Mouse (Mus musculus) limb, embryonic 14.5 days (tissue): ENCODE results near the gene Ackr4. TPM values are rescaled to one million over a fixed set of nuclear protein-coding genes. Genes with fewer than 3 reads are reported as not detected.

Experiments used
- ATAC-seq: fragments of 200-750 bp; cut with Nextera tagmentation; 2 replicates; pipeline ENCODE4 v1.8.0; 2017; ENCODE audit warnings: low read depth, moderate number of reproducible peaks, moderate TSS enrichment; ENCODE audit not compliant: low FRiP score
- DNase-seq: peaks from one replicate; pipeline ENCODE4 v3.0.0-alpha.2; 2015; ENCODE audit warnings: low spot score
- H3K27ac ChIP-seq: fragments of 300-500 bp; sonication (generic); replicated peaks from 2 replicates; pipeline ENCODE4 v1.5.1; 2014; ENCODE audit warnings: low read depth, mild to moderate bottlenecking, low read length, moderate library complexity, mixed read lengths
- H3K27me3 ChIP-seq: fragments of 300-500 bp; sonication (generic); 2 replicates; pipeline ENCODE4 v1.6.1; 2014; ENCODE audit warnings: low read length, mixed read lengths; ENCODE audit not compliant: control insufficient read depth, insufficient read depth
- H3K36me3 ChIP-seq: fragments of 300-500 bp; sonication (generic); 2 replicates; pipeline ENCODE4 v1.6.1; 2014; ENCODE audit warnings: mild to moderate bottlenecking, low read length, moderate library complexity, mixed read lengths; ENCODE audit not compliant: control insufficient read depth, insufficient read depth
- H3K4me1 ChIP-seq: fragments of 300-500 bp; sonication (generic); 2 replicates; pipeline ENCODE4 v1.6.1; 2014; ENCODE audit warnings: antibody characterized with exemption, low read length, mixed read lengths; ENCODE audit not compliant: control insufficient read depth, insufficient read depth
- H3K4me2 ChIP-seq: fragments of 300-500 bp; sonication (generic); replicated peaks from 2 replicates; pipeline ENCODE4 v1.6.1; 2014; ENCODE audit warnings: low read depth, mild to moderate bottlenecking, low read length, moderate library complexity; ENCODE audit not compliant: severe bottlenecking
- H3K4me3 ChIP-seq: fragments of 300-500 bp; sonication (generic); replicated peaks from 2 replicates; pipeline ENCODE4 v1.5.1; 2014; ENCODE audit warnings: low read length
- H3K9ac ChIP-seq: fragments of 300-500 bp; sonication (generic); 2 replicates; pipeline ENCODE4 v1.6.1; 2014; ENCODE audit warnings: mild to moderate bottlenecking, low read depth, low read length, moderate library complexity; ENCODE audit not compliant: severe bottlenecking
- H3K9me3 ChIP-seq: fragments of 300-500 bp; sonication (generic); 2 replicates; pipeline ENCODE4 v1.6.1; 2016; ENCODE audit warnings: low read length; ENCODE audit not compliant: control insufficient read depth
- POLR2A ChIP-seq: fragments of 200-500 bp; IDR thresholded peaks from 2 replicates; pipeline ENCODE4 v1.8.0; 2012; ENCODE audit warnings: inconsistent platforms, mild to moderate bottlenecking, moderate library complexity, borderline replicate concordance; ENCODE audit not compliant: insufficient read depth, insufficient read length; ENCODE audit errors: extremely low read depth
- WGBS: fragments of 180-500 bp; shearing (Covaris S2); extraction: QIAGEN DNeasy Blood & Tissue Kit; methylation state at CpG from one replicate; pipeline ENCODE4 v1.1.7; 2014; 5-methylcytosine and 5-hydroxymethylcytosine counted together
- polyA plus RNA-seq, 2 experiments: library from polyadenylated mRNA; depleted of rRNA in 1 of 2; stranded (reverse) in 1 of 2; unstranded in 1 of 2; fragments of >200 nt; fragmentation: Nextera tagmentation in 1 of 2; extraction: Ambion mirVana in 1 of 2; gene quantifications; 2 replicates each; pipeline versions ENCODE4 v1.2.1 to v1.2.3; 2012 to 2014

The Ackr4 gene
- polyA plus RNA-seq, 2 experiments, result 2.8 TPM

- H3K9ac ChIP-seq, result no peak overlapping the region
- no peak overlapping the region for H3K4me3 ChIP-seq
- peaks cover 88% of the 10 kb centered on the region for H3K36me3 ChIP-seq
- no peaks in the 10 kb centered on the region for H3K9me3 ChIP-seq
- no peak overlapping the region for H3K4me2 ChIP-seq
- no peak overlapping the region for H3K27ac ChIP-seq
- no peak for DNase-seq
- no peak for TF ChIP-seq POLR2A
- no peaks in the 10 kb centered on the region for H3K27me3 ChIP-seq
- no peaks in the 10 kb centered on the region for H3K4me1 ChIP-seq
- WGBS, result 81% methylated on average over 7 of the region's 7 CpGs
- no peak for ATAC-seq
Measured at GRCm38 (mm10) chr9:104161117-104161516, 34.4 kb upstream of the Ackr4 start.

GRCm38 (mm10) chr9:104157291-104157690, 30.6 kb upstream of the Ackr4 start:
- H3K27ac ChIP-seq, result no peak overlapping the region
- H3K4me1 ChIP-seq, result no peaks in the 10 kb centered on the region
- ATAC-seq, result no peak
- no peak for TF ChIP-seq POLR2A
- no peaks in the 10 kb centered on the region for H3K27me3 ChIP-seq
- H3K4me3 ChIP-seq, result no peak overlapping the region
- no peaks in the 10 kb centered on the region for H3K9me3 ChIP-seq
- H3K36me3 ChIP-seq, result peaks cover 89% of the 10 kb centered on the region
- H3K4me2 ChIP-seq, result no peak overlapping the region
- no peak overlapping the region for H3K9ac ChIP-seq
- DNase-seq, result no peak
- WGBS, result 97% methylated on average over 7 of the region's 7 CpGs

- no peak for TF ChIP-seq POLR2A
- no peak overlapping the region for H3K4me3 ChIP-seq
- DNase-seq (no peak), ATAC-seq (no peak)
- no peak overlapping the region for H3K27ac ChIP-seq
- H3K9ac ChIP-seq, result no peak overlapping the region
- H3K27me3 ChIP-seq, result no peaks in the 10 kb centered on the region
- peaks cover 89% of the 10 kb centered on the region for H3K36me3 ChIP-seq
- H3K4me2 ChIP-seq, result no peak overlapping the region
- H3K4me1 ChIP-seq, result no peaks in the 10 kb centered on the region
- WGBS, result 95% methylated on average over 8 of the region's 8 CpGs
- H3K9me3 ChIP-seq, result no peaks in the 10 kb centered on the region
Measured at GRCm38 (mm10) chr9:104156506-104156905, 29.8 kb upstream of the Ackr4 start.

- TF ChIP-seq POLR2A, result no peak
- no peaks in the 10 kb centered on the region for H3K4me1 ChIP-seq
- ATAC-seq (no peak), DNase-seq (no peak)
- H3K4me2 ChIP-seq, result no peak overlapping the region
- peaks cover 91% of the 10 kb centered on the region for H3K36me3 ChIP-seq
- no peaks in the 10 kb centered on the region for H3K27me3 ChIP-seq
- 90% methylated on average over 14 of the region's 14 CpGs for WGBS
- no peak overlapping the region for H3K27ac ChIP-seq
- no peaks in the 10 kb centered on the region for H3K9me3 ChIP-seq
- H3K4me3 ChIP-seq, result no peak overlapping the region
- H3K9ac ChIP-seq, result no peak overlapping the region
Measured at GRCm38 (mm10) chr9:104155100-104155715, 28.5 kb upstream of the Ackr4 start.

GRCm38 (mm10) chr9:104152121-104152520, 25.4 kb upstream of the Ackr4 start:
- TF ChIP-seq POLR2A, result no peak
- Histone ChIP-seq H3K4me2 (no peak overlapping the region), H3K4me3 (no peak overlapping the region), H3K9ac (no peak overlapping the region), H3K27ac (no peak overlapping the region), H3K9me3 (no peaks in the 10 kb centered on the region), H3K4me1 (no peaks in the 10 kb centered on the region), H3K36me3 (peaks cover 73% of the 10 kb centered on the region), H3K27me3 (no peaks in the 10 kb centered on the region)
- DNase-seq (no peak), ATAC-seq (no peak)
- 89% methylated on average over 7 of the region's 7 CpGs for WGBS
